Mouse (Mus musculus) megakaryocyte, embryonic 14.5 days (primary cell): ENCODE measurements around the gene Cd164l2. TPM values are rescaled to one million over a fixed set of nuclear protein-coding genes. Genes with fewer than 3 reads are reported as not detected.

Source experiments
- H3K27me3 ChIP-seq: replicated peaks from 2 replicates; pipeline ENCODE3; 2012; ENCODE audit warnings: inconsistent platforms
- H3K36me3 ChIP-seq: replicated peaks from 2 replicates; pipeline ENCODE3; 2012; ENCODE audit warnings: low read length, inconsistent platforms, mixed read lengths
- H3K4me1 ChIP-seq: 2 replicates; pipeline ENCODE4 v1.6.1; 2012; ENCODE audit warnings: inconsistent platforms
- H3K4me3 ChIP-seq: replicated peaks from 2 replicates; pipeline ENCODE3; 2012; ENCODE audit warnings: moderate library complexity, mild to moderate bottlenecking, inconsistent platforms
- H3K9me3 ChIP-seq: 2 replicates; pipeline ENCODE4 v1.6.1; 2012; ENCODE audit warnings: inconsistent platforms
- FLI1 ChIP-seq: IDR thresholded peaks from 2 replicates; pipeline ENCODE4 v1.6.1; 2012; ENCODE audit warnings: low read length, inconsistent platforms, mixed read lengths
- GATA1 ChIP-seq: IDR thresholded peaks from 3 replicates; pipeline ENCODE4 v1.6.1; 2012; ENCODE audit warnings: mixed read lengths, low read length, inconsistent platforms, borderline replicate concordance
- polyA plus RNA-seq: library from polyadenylated mRNA; stranded (reverse); fragments of >175 nt; gene quantifications from 2 replicates; pipeline ENCODE4 v1.2.3, GENCODE M21; 2012; ENCODE audit warnings: low replicate concordance; ENCODE audit not compliant: insufficient read depth

Cd164l2 gene
- polyA plus RNA-seq, 1 experiment: 1.7 TPM

- H3K9me3 ChIP-seq: peaks cover 5% of the 10 kb centered on the region; the same call in 1 of the 2 replicates
- peaks cover 96% of the 10 kb centered on the region for H3K27me3 ChIP-seq
- peaks cover 9% of the 10 kb centered on the region for H3K36me3 ChIP-seq
- peak overlapping the region; percentile 57 for H3K4me3 ChIP-seq
- peaks cover 42% of the 10 kb centered on the region for H3K4me1 ChIP-seq
- no peak for TF ChIP-seq GATA1
- no peak for TF ChIP-seq FLI1
These were observed 38.7 kb downstream of the Cd164l2 start for GRCm38 (mm10) chr4:133250609-133251008.

- peaks cover 36% of the 10 kb centered on the region for H3K4me1 ChIP-seq
- peaks cover 5% of the 10 kb centered on the region; the same call in 1 of the 2 replicates for H3K9me3 ChIP-seq
- H3K36me3 ChIP-seq: peaks cover 9% of the 10 kb centered on the region
- no peak overlapping the region for H3K4me3 ChIP-seq
- peaks cover 96% of the 10 kb centered on the region for H3K27me3 ChIP-seq
- TF ChIP-seq GATA1 (no peak), FLI1 (no peak)
These were observed 39.3 kb downstream of the Cd164l2 start for GRCm38 (mm10) chr4:133251214-133251613.

- Histone ChIP-seq H3K4me3 (no peak overlapping the region), H3K4me1 (peaks cover 30% of the 10 kb centered on the region), H3K9me3 (peaks cover 5% of the 10 kb centered on the region; the same call in 1 of the 2 replicates), H3K36me3 (peaks cover 9% of the 10 kb centered on the region), H3K27me3 (peaks cover 96% of the 10 kb centered on the region)
- no peak for TF ChIP-seq FLI1
These were observed 40.2 kb downstream of the Cd164l2 start for GRCm38 (mm10) chr4:133252089-133252488.

GRCm38 (mm10) chr4:133253412-133253811 is 41.5 kb downstream of the Cd164l2 start:
- peaks cover 17% of the 10 kb centered on the region for H3K4me1 ChIP-seq
- no peak for TF ChIP-seq GATA1
- TF ChIP-seq FLI1: no peak
- no peak overlapping the region for H3K4me3 ChIP-seq
- peaks cover 96% of the 10 kb centered on the region for H3K27me3 ChIP-seq
- peaks cover 9% of the 10 kb centered on the region for H3K36me3 ChIP-seq
- H3K9me3 ChIP-seq: peaks cover 5% of the 10 kb centered on the region; the same call in 1 of the 2 replicates

- no peaks in the 10 kb centered on the region for H3K9me3 ChIP-seq
- no peak for TF ChIP-seq FLI1
- no peak for TF ChIP-seq GATA1
- H3K4me1 ChIP-seq: peaks cover 14% of the 10 kb centered on the region
- peaks cover 97% of the 10 kb centered on the region for H3K27me3 ChIP-seq
- peaks cover 9% of the 10 kb centered on the region for H3K36me3 ChIP-seq
- no peak overlapping the region for H3K4me3 ChIP-seq
These were observed 43.5 kb downstream of the Cd164l2 start for GRCm38 (mm10) chr4:133255392-133255791.

- Histone ChIP-seq H3K36me3 (peaks cover 9% of the 10 kb centered on the region), H3K4me1 (peaks cover 19% of the 10 kb centered on the region), H3K9me3 (no peaks in the 10 kb centered on the region), H3K27me3 (peaks cover 95% of the 10 kb centered on the region), H3K4me3 (no peak overlapping the region)
- TF ChIP-seq FLI1 (no peak), GATA1 (no peak)
These were observed 44.9 kb downstream of the Cd164l2 start for GRCm38 (mm10) chr4:133256820-133257219.

GRCm38 (mm10) chr4:133257230-133257629 is 45.3 kb downstream of the Cd164l2 start:
- Histone ChIP-seq H3K4me1 (peaks cover 23% of the 10 kb centered on the region), H3K27me3 (peaks cover 91% of the 10 kb centered on the region), H3K36me3 (peaks cover 9% of the 10 kb centered on the region), H3K9me3 (no peaks in the 10 kb centered on the region), H3K4me3 (no peak overlapping the region)
- TF ChIP-seq FLI1 (no peak), GATA1 (no peak)

- H3K27me3 ChIP-seq: peaks cover 84% of the 10 kb centered on the region
- TF ChIP-seq GATA1: no peak
- no peak for TF ChIP-seq FLI1
- H3K9me3 ChIP-seq: no peaks in the 10 kb centered on the region
- H3K4me1 ChIP-seq: peaks cover 30% of the 10 kb centered on the region
- no peak overlapping the region for H3K4me3 ChIP-seq
- H3K36me3 ChIP-seq: peaks cover 3% of the 10 kb centered on the region
These were observed 46.0 kb downstream of the Cd164l2 start for GRCm38 (mm10) chr4:133257798-133258408.

- peaks cover 29% of the 10 kb centered on the region for H3K36me3 ChIP-seq
- no peaks in the 10 kb centered on the region for H3K9me3 ChIP-seq
- TF ChIP-seq GATA1: no peak
- TF ChIP-seq FLI1: no peak
- H3K4me1 ChIP-seq: peaks cover 51% of the 10 kb centered on the region
- H3K4me3 ChIP-seq: peak overlapping the region; percentile 81
- H3K27me3 ChIP-seq: peaks cover 46% of the 10 kb centered on the region
These were observed 49.9 kb downstream of the Cd164l2 start for GRCm38 (mm10) chr4:133261641-133262374.

GRCm38 (mm10) chr4:133262375-133262765 is 50.4 kb downstream of the Cd164l2 start:
- no peaks in the 10 kb centered on the region for H3K9me3 ChIP-seq
- peaks cover 41% of the 10 kb centered on the region for H3K27me3 ChIP-seq
- no peak for TF ChIP-seq GATA1
- TF ChIP-seq FLI1: no peak
- peaks cover 53% of the 10 kb centered on the region for H3K4me1 ChIP-seq
- peaks cover 35% of the 10 kb centered on the region for H3K36me3 ChIP-seq
- peak overlapping the region; percentile 81 for H3K4me3 ChIP-seq
